Mouse (Mus musculus): ENCODE data around the gene Wdr25.

DNA sequence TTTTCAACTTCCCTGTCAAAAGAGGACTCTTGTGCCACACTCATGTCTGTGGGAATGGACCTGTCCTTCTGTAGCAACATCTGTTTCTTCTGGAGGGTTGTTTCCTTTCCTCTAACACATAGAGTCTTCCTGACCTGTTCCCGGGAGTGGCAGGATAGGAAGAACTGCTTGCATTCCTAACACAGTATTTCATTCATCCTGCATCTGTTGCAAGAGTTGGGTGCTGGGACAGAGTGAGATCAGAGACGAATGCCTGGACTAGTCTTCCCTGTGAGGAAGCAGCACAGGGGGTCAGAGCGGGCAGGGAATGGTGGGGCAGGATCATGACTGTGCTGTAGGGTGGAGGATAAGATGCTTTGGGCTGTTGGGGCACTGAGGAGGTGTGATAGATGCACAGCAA lies 20.8 kb downstream of the Wdr25 start:
- TF ChIP-seq CHD2 (IDR thresholded peaks at IDR 0.05; ENCODE audit: low read depth, low read length) (no peak), MAFK (IDR thresholded peaks at IDR 0.05; ENCODE audit: insufficient read depth, low read depth, low read length) (no peak), HCFC1 (IDR thresholded peaks at IDR 0.05; ENCODE audit: borderline replicate concordance, insufficient read depth, low read length) (no peak), ZC3H11A (IDR thresholded peaks at IDR 0.05; ENCODE audit: borderline replicate concordance, low read depth, low read length) (no peak)
